Mouse (Mus musculus) bone marrow, adult 2 months (tissue): ENCODE data around the gene Tmed4.

Source experiments
- CTCF ChIP-seq: fragments of 200-500 bp; IDR thresholded peaks from 2 replicates; pipeline ENCODE4 v1.5.1; 2011; ENCODE audit warnings: low read length, control low read depth; ENCODE audit not compliant: control insufficient read depth, insufficient read depth
- POLR2A ChIP-seq: fragments of 200-500 bp; IDR thresholded peaks from 2 replicates; pipeline ENCODE4 v1.6.1; 2011; ENCODE audit warnings: low read depth, mild to moderate bottlenecking, control low read depth, low read length, borderline replicate concordance; ENCODE audit not compliant: control insufficient read depth

DNA sequence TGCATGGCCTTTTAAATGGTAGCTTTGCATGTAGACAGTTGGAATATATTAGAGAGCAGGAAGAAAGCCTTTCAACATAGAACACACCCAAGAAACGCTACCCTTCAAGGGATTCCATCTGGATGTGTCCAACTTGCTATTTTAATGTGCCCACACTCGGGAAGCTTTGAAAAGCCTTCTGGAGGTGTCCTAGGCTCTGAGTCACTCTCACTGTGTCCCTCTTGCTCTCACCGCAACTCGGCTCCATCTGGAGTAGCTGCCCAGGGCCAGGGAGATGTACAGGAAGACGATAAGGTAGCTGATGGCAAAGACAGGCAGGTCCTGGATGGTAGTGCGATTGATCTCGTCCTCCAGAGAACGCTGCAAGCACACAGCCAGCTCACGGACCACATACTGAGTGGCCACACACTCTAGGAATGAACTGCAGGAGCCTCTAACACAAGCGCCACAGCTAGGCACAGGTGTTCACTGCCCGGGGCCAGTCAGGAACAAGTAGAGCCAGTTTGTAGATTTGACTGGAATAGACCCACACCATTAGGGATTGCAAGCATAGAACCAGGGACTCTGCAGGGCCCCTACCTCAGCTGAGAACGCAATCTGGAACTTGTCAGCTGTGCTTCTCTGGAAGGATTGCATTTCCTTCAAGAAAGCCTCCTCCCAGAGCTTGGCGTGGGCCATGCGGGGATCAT lies 50.0 kb downstream of the Tmed4 start:
- no peak for TF ChIP-seq CTCF
- no peak for TF ChIP-seq POLR2A
